Mouse (Mus musculus) liver, postnatal 0 days (tissue): ENCODE results near the gene Arpp19. TPM values are rescaled to one million over a fixed set of nuclear protein-coding genes. Genes with fewer than 3 reads are reported as not detected.

ENCODE experiments used
- ATAC-seq: fragments of 200-750 bp; cut with Nextera tagmentation; 2 replicates; pipeline ENCODE4 v1.8.0; 2017; ENCODE audit warnings: mild to moderate bottlenecking, moderate library complexity
- DNase-seq: peaks from one replicate; pipeline ENCODE4 v3.0.0-alpha.2; 2016
- H3K27ac ChIP-seq: fragments of 300-500 bp; sonication (generic); 2 replicates; pipeline ENCODE4 v1.5.1; 2014; ENCODE audit warnings: antibody characterized with exemption, moderate library complexity, mild to moderate bottlenecking, low read depth
- H3K27me3 ChIP-seq: fragments of 300-500 bp; sonication (generic); 2 replicates; pipeline ENCODE4 v1.6.1; 2014; ENCODE audit warnings: low read length, control low read depth, mixed read lengths; ENCODE audit not compliant: insufficient read depth
- H3K36me3 ChIP-seq: fragments of 300-500 bp; sonication (generic); replicated peaks from 2 replicates; pipeline ENCODE4 v1.6.1; 2014; ENCODE audit warnings: mild to moderate bottlenecking, control low read depth, low read length, moderate library complexity, mixed read lengths; ENCODE audit not compliant: insufficient read depth
- H3K4me1 ChIP-seq: fragments of 300-500 bp; sonication (generic); 2 replicates; pipeline ENCODE4 v1.6.1; 2014; ENCODE audit warnings: antibody characterized with exemption, mild to moderate bottlenecking, control low read depth; ENCODE audit not compliant: insufficient read depth
- H3K4me2 ChIP-seq: fragments of 300-500 bp; sonication (generic); 2 replicates; pipeline ENCODE4 v1.6.1; 2014; ENCODE audit warnings: low read depth, mild to moderate bottlenecking, low read length, moderate library complexity, mixed read lengths
- H3K4me3 ChIP-seq: fragments of 300-500 bp; sonication (generic); 2 replicates; pipeline ENCODE4 v1.5.1; 2014; ENCODE audit warnings: low read depth, low read length
- H3K9ac ChIP-seq: fragments of 300-500 bp; sonication (generic); replicated peaks from 2 replicates; pipeline ENCODE4 v1.6.1; 2014; ENCODE audit warnings: mild to moderate bottlenecking, moderate library complexity
- H3K9me3 ChIP-seq: fragments of 300-500 bp; sonication (generic); 2 replicates; pipeline ENCODE4 v1.6.1; 2016; ENCODE audit warnings: mild to moderate bottlenecking, control low read depth, low read length, mixed read lengths
- CTCF ChIP-seq: sonication (generic); IDR thresholded peaks from 2 replicates; pipeline ENCODE4 v1.5.1; 2016; ENCODE audit warnings: antibody characterized with exemption, low read depth
- EP300 ChIP-seq: IDR thresholded peaks from 2 replicates; pipeline ENCODE4 v1.6.1; 2016; ENCODE audit warnings: antibody characterized with exemption, low read depth, mild to moderate bottlenecking
- WGBS: fragments of 180-500 bp; shearing (Covaris S2); extraction: QIAGEN DNeasy Blood & Tissue Kit; methylation state at CpG from one replicate; pipeline ENCODE4 v1.1.7; 2014; ENCODE audit not compliant: insufficient replicate concordance; 5-methylcytosine and 5-hydroxymethylcytosine counted together
- polyA plus RNA-seq: library from polyadenylated mRNA; unstranded; fragments of >200 nt; fragmentation: Nextera tagmentation; extraction: Ambion mirVana; gene quantifications from 2 replicates; pipeline ENCODE4 v1.2.1, GENCODE M21; 2015

Gene Arpp19
- polyA plus RNA-seq, 1 experiment from 2014 or later, result 189 TPM

- Histone ChIP-seq H3K4me3 (no peak overlapping the region), H3K36me3 (peaks cover 15% of the 10 kb centered on the region), H3K27me3 (no peaks in the 10 kb centered on the region), H3K4me2 (no peak overlapping the region), H3K27ac (no peak overlapping the region), H3K9me3 (no peaks in the 10 kb centered on the region), H3K9ac (no peak overlapping the region), H3K4me1 (no peaks in the 10 kb centered on the region; the same call in 1 of the 2 replicates)
- 82% methylated on average over 1 of the region's 1 CpGs for WGBS
- no peak for TF ChIP-seq CTCF
- no peak for TF ChIP-seq EP300
- DNase-seq (no peak), ATAC-seq (no peak)
Observed at GRCm38 (mm10) chr9:75032408-75032807, 5.0 kb upstream of the Arpp19 start.

GRCm38 (mm10) chr9:75033141-75033540 is 4.3 kb upstream of the Arpp19 start:
- TF ChIP-seq EP300 (no peak), CTCF (peak; percentile 53)
- Histone ChIP-seq H3K9ac (no peak overlapping the region), H3K4me2 (no peak overlapping the region), H3K4me1 (no peaks in the 10 kb centered on the region; the same call in 1 of the 2 replicates), H3K36me3 (peaks cover 14% of the 10 kb centered on the region), H3K27ac (no peak overlapping the region), H3K9me3 (no peaks in the 10 kb centered on the region), H3K27me3 (no peaks in the 10 kb centered on the region), H3K4me3 (no peak overlapping the region)
- DNase-seq, result no peak
- no peak for ATAC-seq
- WGBS, result 42% methylated on average over 7 of the region's 7 CpGs

DNA sequence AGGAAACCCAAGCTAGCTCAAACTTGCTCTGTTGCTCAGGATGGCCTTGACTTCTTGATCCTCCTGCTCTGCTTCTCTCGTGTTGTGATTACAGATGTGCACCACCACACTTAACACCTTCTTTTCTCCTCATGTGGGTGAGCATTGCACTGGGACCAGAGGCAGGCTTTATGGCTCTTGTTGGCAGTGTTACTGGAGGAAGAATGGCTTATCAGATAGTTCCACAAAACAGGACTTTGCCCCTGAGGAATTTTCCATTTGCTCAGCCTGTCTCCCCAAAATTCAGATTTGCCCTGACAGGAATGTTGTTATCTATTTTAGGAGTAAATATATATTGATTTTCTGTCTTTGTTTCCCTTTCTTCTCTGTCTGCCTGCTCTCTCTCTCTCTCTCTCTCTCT is 2.7 kb upstream of the Arpp19 start:
- no peak for ATAC-seq
- Histone ChIP-seq H3K9me3 (no peaks in the 10 kb centered on the region), H3K9ac (no peak overlapping the region), H3K4me3 (no peak overlapping the region), H3K4me1 (peaks cover 7% of the 10 kb centered on the region), H3K27ac (no peak overlapping the region), H3K4me2 (no peak overlapping the region), H3K27me3 (no peaks in the 10 kb centered on the region), H3K36me3 (peaks cover 5% of the 10 kb centered on the region; the same call in 1 of the 2 replicates)
- TF ChIP-seq CTCF, result no peak
- TF ChIP-seq EP300, result no peak
- 28% methylated on average over 1 of the region's 1 CpGs for WGBS
- no peak for DNase-seq

DNA sequence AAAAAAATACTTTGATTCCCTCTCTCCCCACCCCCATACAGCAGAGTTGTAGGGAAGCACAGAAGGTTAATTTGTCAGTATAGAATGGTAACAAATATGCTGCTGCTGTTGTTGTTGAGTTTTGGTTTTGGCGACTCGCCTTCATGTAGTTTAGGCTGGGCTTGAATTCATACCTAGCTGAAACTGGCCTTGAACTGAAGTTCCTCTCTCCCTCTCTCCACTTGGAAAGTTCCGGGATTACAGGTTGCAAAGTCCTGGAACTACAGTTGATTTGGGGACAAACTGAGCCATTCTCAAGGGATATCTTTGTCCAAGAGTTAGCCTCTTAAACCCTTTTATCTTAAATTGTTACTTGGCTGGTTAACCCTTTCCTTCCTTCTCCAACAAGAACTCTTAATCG is 1.5 kb upstream of the Arpp19 start:
- ATAC-seq (no peak), DNase-seq (no peak)
- Histone ChIP-seq H3K9ac (no peak overlapping the region), H3K27ac (no peak overlapping the region), H3K4me2 (no peak overlapping the region), H3K4me1 (peaks cover 15% of the 10 kb centered on the region), H3K9me3 (no peaks in the 10 kb centered on the region), H3K4me3 (no peak overlapping the region), H3K36me3 (peaks cover 7% of the 10 kb centered on the region; the same call in 1 of the 2 replicates), H3K27me3 (no peaks in the 10 kb centered on the region)
- 68% methylated on average over 4 of the region's 4 CpGs for WGBS
- TF ChIP-seq EP300 (no peak), CTCF (no peak)

DNA sequence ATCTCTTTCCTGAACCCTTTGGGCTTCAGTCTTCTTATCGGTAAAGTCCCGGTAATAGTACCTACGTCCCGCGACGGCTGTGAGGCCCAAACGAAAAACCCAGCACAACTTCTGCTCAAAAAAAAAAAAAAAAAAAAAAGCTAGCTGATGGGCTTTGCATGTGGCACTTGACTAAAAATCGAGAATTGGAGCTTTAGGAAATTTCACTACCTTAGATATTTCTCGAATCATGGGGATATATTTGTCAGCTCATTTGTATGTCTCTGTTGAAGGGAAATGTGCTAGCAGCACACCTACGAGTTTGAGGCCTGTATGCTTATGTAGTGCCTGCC is 909 bp downstream of the Arpp19 start:
- H3K36me3 ChIP-seq, result peaks cover 7% of the 10 kb centered on the region; the same call in 1 of the 2 replicates
- H3K9me3 ChIP-seq, result no peaks in the 10 kb centered on the region
- no peak for TF ChIP-seq CTCF
- TF ChIP-seq EP300, result no peak
- peak overlapping the region; percentile 91 for H3K4me3 ChIP-seq
- DNase-seq, result no peak
- no peaks in the 10 kb centered on the region for H3K27me3 ChIP-seq
- WGBS, result under 1% methylated on average over 10 of the region's 10 CpGs
- H3K4me2 ChIP-seq, result peak overlapping the region; percentile 86
- no peak for ATAC-seq
- peak overlapping the region; percentile 85 for H3K27ac ChIP-seq
- H3K4me1 ChIP-seq, result peaks cover 20% of the 10 kb centered on the region
- peak overlapping the region; percentile 95 for H3K9ac ChIP-seq

- Histone ChIP-seq H3K4me1 (peaks cover 20% of the 10 kb centered on the region), H3K4me2 (no peak overlapping the region), H3K4me3 (no peak overlapping the region), H3K27ac (peak overlapping the region; percentile 9; the same call in 1 of the 2 replicates), H3K36me3 (peaks cover 10% of the 10 kb centered on the region; the same call in 1 of the 2 replicates), H3K9ac (no peak overlapping the region; the same call in 1 of the 2 replicates), H3K27me3 (no peaks in the 10 kb centered on the region), H3K9me3 (no peaks in the 10 kb centered on the region)
- ATAC-seq (no peak), DNase-seq (no peak)
- WGBS, result 68% methylated on average over 2 of the region's 2 CpGs
- TF ChIP-seq CTCF (no peak), EP300 (no peak)
Observed at GRCm38 (mm10) chr9:75040566-75040965, 3.2 kb downstream of the Arpp19 start.
